Mouse (Mus musculus): ENCODE data around the gene Mical2. TPM values are rescaled to one million over a fixed set of nuclear protein-coding genes. Genes with fewer than 3 reads are reported as not detected.
A peak's percentile ranks its signal among the peaks of the same experiment; 100 is the strongest.

Mical2 gene
- polyA plus RNA-seq, 1 experiment from 2014 or later, result 2.5 TPM

DNA sequence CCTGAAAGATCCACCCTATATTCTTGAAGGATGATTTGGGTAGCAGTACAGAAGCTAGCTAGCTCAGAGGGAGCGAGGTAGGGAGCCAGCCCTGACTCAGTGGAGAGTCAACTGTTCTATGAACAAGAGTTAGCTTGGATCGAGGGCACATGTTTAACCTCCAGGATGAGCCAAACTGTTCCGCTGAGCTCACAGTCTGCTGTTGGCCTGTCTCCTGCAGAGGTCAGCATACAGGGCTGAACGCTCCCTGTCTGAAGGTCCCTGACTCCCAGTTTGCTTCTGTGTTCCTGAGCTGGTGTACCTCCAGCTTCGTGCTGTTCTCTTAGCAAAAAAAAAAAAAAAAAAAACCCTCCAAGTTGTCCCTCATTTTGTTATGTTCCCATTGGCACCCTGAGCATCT lies 112.1 kb downstream of the Mical2 start:
- H3K9me3 ChIP-seq (replicated peaks; ENCODE audit: control insufficient read depth, low read length), result no peaks in the 10 kb centered on the region
- H3K27ac ChIP-seq (replicated peaks; ENCODE audit: low read depth, low read length), result no peak overlapping the region
- H3K4me3 ChIP-seq (ENCODE audit: low read depth, low read length), result no peak overlapping the region
- ATAC-seq (replicated peaks; ENCODE audit: insufficient number of reproducible peaks, low FRiP score, low TSS enrichment, low read depth) (no peak), DNase-seq (ENCODE audit: low spot score) (no peak)
- no peaks in the 10 kb centered on the region; the same call in 1 of the 2 replicates for H3K27me3 ChIP-seq (ENCODE audit: control insufficient read depth, insufficient read depth, low read length)
- no peak overlapping the region for H3K9ac ChIP-seq (replicated peaks; ENCODE audit: low read length)
- no peak overlapping the region for H3K4me2 ChIP-seq (ENCODE audit: low read depth, low read length)
- H3K36me3 ChIP-seq (replicated peaks; ENCODE audit: control insufficient read depth, insufficient read depth, low read depth, low read length), result no peaks in the 10 kb centered on the region
- WGBS, result 86% methylated on average over 5 of the region's 5 CpGs
- no peaks in the 10 kb centered on the region for H3K4me1 ChIP-seq (ENCODE audit: control insufficient read depth, insufficient read depth, low read length)

DNA sequence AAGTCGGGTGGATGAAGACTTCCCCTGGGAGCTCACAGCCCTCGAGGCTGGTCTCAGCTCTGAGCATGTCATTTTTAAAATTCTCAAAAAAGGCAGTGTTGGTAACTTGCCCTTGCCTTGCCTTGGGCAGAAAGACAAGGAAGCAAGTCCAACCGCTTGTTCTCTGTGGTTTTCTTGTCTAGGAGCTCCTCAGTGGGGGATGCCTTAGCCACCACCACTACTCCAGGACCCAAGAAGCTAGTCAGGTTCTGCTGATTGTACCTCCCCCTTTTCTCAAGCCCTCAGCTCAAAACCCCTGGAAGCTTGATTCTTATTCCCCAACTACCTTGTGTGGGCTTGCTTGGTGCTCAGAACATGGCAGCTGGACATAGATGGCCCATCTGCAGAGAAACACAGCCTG lies 115.4 kb downstream of the Mical2 start:
- ATAC-seq (replicated peaks; ENCODE audit: insufficient number of reproducible peaks, low FRiP score, low TSS enrichment, low read depth) (no peak), DNase-seq (ENCODE audit: low spot score) (no peak)
- no peak overlapping the region for H3K4me3 ChIP-seq (ENCODE audit: low read depth, low read length)
- WGBS, result 58% methylated on average over 3 of the region's 3 CpGs
- no peak overlapping the region for H3K27ac ChIP-seq (replicated peaks; ENCODE audit: low read depth, low read length)
- no peaks in the 10 kb centered on the region; the same call in 1 of the 2 replicates for H3K27me3 ChIP-seq (ENCODE audit: control insufficient read depth, insufficient read depth, low read length)
- no peaks in the 10 kb centered on the region for H3K36me3 ChIP-seq (replicated peaks; ENCODE audit: control insufficient read depth, insufficient read depth, low read depth, low read length)
- no peaks in the 10 kb centered on the region for H3K9me3 ChIP-seq (replicated peaks; ENCODE audit: control insufficient read depth, low read length)
- H3K4me2 ChIP-seq (ENCODE audit: low read depth, low read length), result no peak overlapping the region
- H3K9ac ChIP-seq (replicated peaks; ENCODE audit: low read length), result no peak overlapping the region
- no peaks in the 10 kb centered on the region for H3K4me1 ChIP-seq (ENCODE audit: control insufficient read depth, insufficient read depth, low read length)

DNA sequence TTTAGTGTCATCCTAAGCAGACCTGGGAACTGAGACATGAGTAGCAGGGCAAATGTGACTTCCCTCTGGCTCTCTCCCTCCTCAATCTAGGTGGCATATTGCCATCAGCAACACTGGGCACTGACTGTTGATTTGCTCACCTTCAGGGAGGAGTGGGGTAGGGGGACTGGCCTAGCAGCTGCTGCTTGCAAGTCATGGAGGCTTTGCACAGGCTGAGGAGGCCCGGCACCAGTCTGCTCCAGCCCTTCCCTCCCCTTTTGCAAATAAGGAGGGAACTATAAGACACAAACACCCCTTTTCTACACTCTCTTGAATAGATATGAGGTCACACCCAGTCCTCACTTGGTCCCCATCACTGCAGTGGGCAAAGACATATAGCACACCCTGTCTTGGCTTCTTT lies 120.0 kb downstream of the Mical2 start:
- H3K4me3 ChIP-seq (ENCODE audit: low read depth, low read length), result no peak overlapping the region
- H3K27ac ChIP-seq (replicated peaks; ENCODE audit: low read depth, low read length), result no peak overlapping the region
- 94% methylated on average over 1 of the region's 1 CpGs for WGBS
- H3K9me3 ChIP-seq (replicated peaks; ENCODE audit: control insufficient read depth, low read length), result no peaks in the 10 kb centered on the region
- no peak overlapping the region for H3K9ac ChIP-seq (replicated peaks; ENCODE audit: low read length)
- H3K4me2 ChIP-seq (ENCODE audit: low read depth, low read length), result no peak overlapping the region
- H3K36me3 ChIP-seq (replicated peaks; ENCODE audit: control insufficient read depth, insufficient read depth, low read depth, low read length), result no peaks in the 10 kb centered on the region
- no peak for ATAC-seq (replicated peaks; ENCODE audit: insufficient number of reproducible peaks, low FRiP score, low TSS enrichment, low read depth)
- H3K4me1 ChIP-seq (ENCODE audit: control insufficient read depth, insufficient read depth, low read length), result no peaks in the 10 kb centered on the region
- no peaks in the 10 kb centered on the region for H3K27me3 ChIP-seq (ENCODE audit: control insufficient read depth, insufficient read depth, low read length)
- no peak for DNase-seq (ENCODE audit: low spot score)

DNA sequence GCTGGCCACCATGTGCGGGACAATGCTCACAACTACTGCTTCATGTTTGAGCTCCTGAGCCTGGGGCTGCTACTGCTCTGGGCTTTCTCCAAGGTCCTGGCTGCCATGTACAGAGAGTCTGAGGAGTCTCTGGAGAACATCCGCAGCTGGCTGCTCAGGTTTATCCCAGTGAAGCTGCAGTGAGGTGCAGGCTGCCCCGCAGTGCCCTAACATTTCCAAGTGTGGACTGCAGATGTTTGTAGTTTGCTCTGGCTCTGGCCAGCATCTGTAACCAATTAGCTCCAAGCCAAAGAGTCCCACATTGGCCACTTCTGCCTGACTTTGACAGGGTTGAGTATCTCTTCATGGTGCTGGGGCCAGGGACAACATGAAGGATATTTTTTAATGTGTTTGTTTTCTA lies 125.9 kb downstream of the Mical2 start:
- DNase-seq (ENCODE audit: low spot score) (peak; percentile 91), ATAC-seq (replicated peaks; ENCODE audit: insufficient number of reproducible peaks, low FRiP score, low TSS enrichment, low read depth) (peak; percentile 58)
- Histone ChIP-seq H3K27ac (replicated peaks; ENCODE audit: low read depth, low read length) (peak overlapping the region; percentile 32), H3K36me3 (replicated peaks; ENCODE audit: control insufficient read depth, insufficient read depth, low read depth, low read length) (no peaks in the 10 kb centered on the region), H3K9me3 (replicated peaks; ENCODE audit: control insufficient read depth, low read length) (no peaks in the 10 kb centered on the region), H3K9ac (replicated peaks; ENCODE audit: low read length) (no peak overlapping the region), H3K27me3 (ENCODE audit: control insufficient read depth, insufficient read depth, low read length) (no peaks in the 10 kb centered on the region), H3K4me2 (ENCODE audit: low read depth, low read length) (no peak overlapping the region), H3K4me3 (ENCODE audit: low read depth, low read length) (no peak overlapping the region), H3K4me1 (ENCODE audit: control insufficient read depth, insufficient read depth, low read length) (peaks cover 4% of the 10 kb centered on the region; the same call in 1 of the 2 replicates)
- WGBS, result 25% methylated on average over 3 of the region's 3 CpGs

DNA sequence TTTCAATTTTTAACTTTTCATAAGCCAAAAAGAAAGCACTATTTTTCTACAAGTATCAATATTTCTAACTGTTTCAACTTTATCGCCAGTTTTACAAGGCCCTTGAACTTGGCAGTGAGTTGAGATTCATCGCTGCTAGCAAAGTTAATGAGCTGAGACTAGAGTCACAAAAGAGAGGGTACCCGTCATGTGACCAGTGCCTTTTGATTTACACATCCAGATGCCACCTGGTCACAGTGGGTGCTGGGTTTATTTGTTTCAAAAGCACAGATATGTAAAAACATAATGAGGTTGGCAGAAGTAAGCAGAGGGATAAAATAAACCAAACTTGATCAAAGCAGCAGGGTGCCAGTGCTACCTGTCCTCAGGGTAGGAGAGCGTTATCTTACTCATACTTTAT lies 126.3 kb downstream of the Mical2 start:
- Histone ChIP-seq H3K27me3 (ENCODE audit: control insufficient read depth, insufficient read depth, low read length) (no peaks in the 10 kb centered on the region), H3K9me3 (replicated peaks; ENCODE audit: control insufficient read depth, low read length) (no peaks in the 10 kb centered on the region), H3K4me2 (ENCODE audit: low read depth, low read length) (no peak overlapping the region), H3K4me1 (ENCODE audit: control insufficient read depth, insufficient read depth, low read length) (peaks cover 4% of the 10 kb centered on the region; the same call in 1 of the 2 replicates), H3K36me3 (replicated peaks; ENCODE audit: control insufficient read depth, insufficient read depth, low read depth, low read length) (no peaks in the 10 kb centered on the region), H3K27ac (replicated peaks; ENCODE audit: low read depth, low read length) (no peak overlapping the region), H3K4me3 (ENCODE audit: low read depth, low read length) (no peak overlapping the region), H3K9ac (replicated peaks; ENCODE audit: low read length) (no peak overlapping the region)
- DNase-seq (ENCODE audit: low spot score) (no peak), ATAC-seq (replicated peaks; ENCODE audit: insufficient number of reproducible peaks, low FRiP score, low TSS enrichment, low read depth) (no peak)
- 70% methylated on average over 4 of the region's 4 CpGs for WGBS

DNA sequence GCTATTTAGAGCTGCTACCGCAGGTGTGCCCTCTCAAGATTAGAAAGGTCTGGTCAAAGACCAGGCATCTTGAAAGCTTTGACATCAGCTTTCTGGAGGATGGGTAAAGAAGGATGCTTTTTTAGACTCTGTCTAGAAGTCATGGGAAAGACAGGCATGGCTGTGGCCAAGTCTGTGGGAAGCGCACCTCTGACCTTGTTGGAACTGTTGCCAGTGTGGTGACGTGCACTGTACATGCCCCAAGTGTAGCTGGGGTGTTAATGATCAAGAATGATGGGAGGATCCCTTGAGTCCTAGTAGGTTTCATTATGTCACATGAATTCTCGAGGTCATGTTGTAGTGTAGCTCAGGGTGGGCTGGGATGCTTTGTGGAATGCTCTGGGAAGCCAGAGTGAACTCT lies 127.4 kb downstream of the Mical2 start:
- ATAC-seq (replicated peaks; ENCODE audit: insufficient number of reproducible peaks, low FRiP score, low TSS enrichment, low read depth), result no peak
- no peaks in the 10 kb centered on the region for H3K36me3 ChIP-seq (replicated peaks; ENCODE audit: control insufficient read depth, insufficient read depth, low read depth, low read length)
- no peak for DNase-seq (ENCODE audit: low spot score)
- WGBS, result 64% methylated on average over 4 of the region's 4 CpGs
- H3K4me3 ChIP-seq (ENCODE audit: low read depth, low read length), result no peak overlapping the region
- H3K9me3 ChIP-seq (replicated peaks; ENCODE audit: control insufficient read depth, low read length), result no peaks in the 10 kb centered on the region
- H3K27ac ChIP-seq (replicated peaks; ENCODE audit: low read depth, low read length), result no peak overlapping the region
- peaks cover 4% of the 10 kb centered on the region; the same call in 1 of the 2 replicates for H3K4me1 ChIP-seq (ENCODE audit: control insufficient read depth, insufficient read depth, low read length)
- no peak overlapping the region for H3K4me2 ChIP-seq (ENCODE audit: low read depth, low read length)
- H3K27me3 ChIP-seq (ENCODE audit: control insufficient read depth, insufficient read depth, low read length), result no peaks in the 10 kb centered on the region
- H3K9ac ChIP-seq (replicated peaks; ENCODE audit: low read length), result no peak overlapping the region

DNA sequence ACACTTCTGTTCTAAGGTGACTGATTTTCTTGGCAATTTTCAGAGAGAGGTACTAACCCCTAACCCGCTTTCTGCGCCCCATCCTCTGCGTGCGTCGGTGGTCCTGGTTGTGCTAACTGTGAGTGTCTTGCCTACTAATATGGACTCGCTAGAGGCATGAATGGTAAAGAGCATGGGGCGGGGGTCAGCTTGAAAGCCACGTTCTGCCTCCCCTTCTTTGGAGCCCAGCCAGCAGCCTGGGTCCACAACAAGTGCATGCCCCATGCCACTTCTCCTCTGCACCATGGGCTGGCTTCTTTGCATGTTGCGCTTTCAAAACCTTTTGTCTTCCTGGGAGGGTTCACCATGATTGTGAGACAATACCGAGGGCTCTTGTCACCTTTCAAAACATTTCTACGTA lies 128.3 kb downstream of the Mical2 start:
- DNase-seq (ENCODE audit: low spot score), result no peak
- Histone ChIP-seq H3K4me1 (ENCODE audit: control insufficient read depth, insufficient read depth, low read length) (peaks cover 4% of the 10 kb centered on the region; the same call in 1 of the 2 replicates), H3K27ac (replicated peaks; ENCODE audit: low read depth, low read length) (no peak overlapping the region), H3K4me3 (ENCODE audit: low read depth, low read length) (no peak overlapping the region), H3K9ac (replicated peaks; ENCODE audit: low read length) (no peak overlapping the region), H3K27me3 (ENCODE audit: control insufficient read depth, insufficient read depth, low read length) (no peaks in the 10 kb centered on the region), H3K36me3 (replicated peaks; ENCODE audit: control insufficient read depth, insufficient read depth, low read depth, low read length) (no peaks in the 10 kb centered on the region), H3K4me2 (ENCODE audit: low read depth, low read length) (no peak overlapping the region), H3K9me3 (replicated peaks; ENCODE audit: control insufficient read depth, low read length) (no peaks in the 10 kb centered on the region)
- WGBS, result 74% methylated on average over 11 of the region's 11 CpGs
- ATAC-seq (replicated peaks; ENCODE audit: insufficient number of reproducible peaks, low FRiP score, low TSS enrichment, low read depth), result no peak

DNA sequence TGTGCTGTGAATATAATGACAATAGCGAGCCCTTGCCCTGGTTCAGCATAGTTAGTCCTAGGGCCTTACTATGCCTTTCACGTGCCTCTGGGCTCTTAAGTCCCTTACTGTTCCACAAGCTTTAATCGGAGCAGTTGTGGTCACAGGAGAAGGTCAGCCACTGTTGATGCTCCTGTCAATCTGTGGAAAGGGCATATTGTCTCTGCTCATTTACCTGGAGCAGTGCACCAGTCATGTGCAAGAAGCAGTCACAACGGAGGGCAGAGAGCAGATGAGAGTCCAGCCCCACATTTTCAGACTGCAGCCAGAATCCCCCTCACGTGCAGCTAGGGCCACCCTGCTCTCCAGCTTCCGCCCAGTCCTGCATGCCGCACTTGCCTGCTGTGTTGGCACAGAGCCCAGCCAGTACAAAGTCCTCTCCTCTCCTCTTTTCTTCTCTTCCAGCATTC lies 128.9 kb downstream of the Mical2 start:
- Histone ChIP-seq H3K36me3 (replicated peaks; ENCODE audit: control insufficient read depth, insufficient read depth, low read depth, low read length) (no peaks in the 10 kb centered on the region), H3K9me3 (replicated peaks; ENCODE audit: control insufficient read depth, low read length) (no peaks in the 10 kb centered on the region), H3K4me3 (ENCODE audit: low read depth, low read length) (no peak overlapping the region), H3K27me3 (ENCODE audit: control insufficient read depth, insufficient read depth, low read length) (no peaks in the 10 kb centered on the region), H3K27ac (replicated peaks; ENCODE audit: low read depth, low read length) (no peak overlapping the region), H3K9ac (replicated peaks; ENCODE audit: low read length) (no peak overlapping the region), H3K4me2 (ENCODE audit: low read depth, low read length) (no peak overlapping the region), H3K4me1 (ENCODE audit: control insufficient read depth, insufficient read depth, low read length) (peaks cover 4% of the 10 kb centered on the region; the same call in 1 of the 2 replicates)
- DNase-seq (ENCODE audit: low spot score) (peak; percentile 38), ATAC-seq (replicated peaks; ENCODE audit: insufficient number of reproducible peaks, low FRiP score, low TSS enrichment, low read depth) (peak; percentile 72)
- WGBS, result 15% methylated on average over 7 of the region's 7 CpGs

Measured in embryonic facial prominence, embryonic 11.5 days (tissue).